Mouse (Mus musculus) lung, embryonic 14.5 days (tissue): ENCODE measurements around the gene Gm6871. TPM values are rescaled to one million over a fixed set of nuclear protein-coding genes. Genes with fewer than 3 reads are reported as not detected.
"Not testable (repeated sequence)": the region's sequence is repeated elsewhere in the genome, so short reads cannot be mapped to it uniquely, and the experiment has no call there.

Experiments
- ATAC-seq: fragments of 200-750 bp; cut with Nextera tagmentation; 2 replicates; pipeline ENCODE4 v1.8.0; 2017; ENCODE audit warnings: mild to moderate bottlenecking, moderate TSS enrichment, moderate library complexity; ENCODE audit not compliant: insufficient read depth
- DNase-seq: peaks from one replicate; pipeline ENCODE4 v3.0.0-alpha.2; 2015
- H3K27ac ChIP-seq: fragments of 300-500 bp; sonication (generic); 2 replicates; pipeline ENCODE4 v1.5.1; 2014; ENCODE audit warnings: low read depth, mild to moderate bottlenecking, moderate library complexity
- H3K27me3 ChIP-seq: fragments of 300-500 bp; sonication (generic); 2 replicates; pipeline ENCODE4 v1.6.1; 2014; ENCODE audit warnings: low read length, control low read depth; ENCODE audit not compliant: insufficient read depth
- H3K36me3 ChIP-seq: fragments of 300-500 bp; sonication (generic); 2 replicates; pipeline ENCODE4 v1.6.1; 2014; ENCODE audit warnings: control low read depth; ENCODE audit not compliant: insufficient read depth
- H3K4me1 ChIP-seq: fragments of 300-500 bp; sonication (generic); 2 replicates; pipeline ENCODE4 v1.6.1; 2014; ENCODE audit warnings: antibody characterized with exemption, control low read depth; ENCODE audit not compliant: insufficient read depth
- H3K4me2 ChIP-seq: fragments of 300-500 bp; sonication (generic); 2 replicates; pipeline ENCODE4 v1.6.1; 2014; ENCODE audit warnings: mild to moderate bottlenecking
- H3K4me3 ChIP-seq: fragments of 300-500 bp; sonication (generic); 2 replicates; pipeline ENCODE4 v1.5.1; 2014; ENCODE audit warnings: low read depth, low read length
- H3K9ac ChIP-seq: fragments of 300-500 bp; sonication (generic); 2 replicates; pipeline ENCODE4 v1.6.1; 2014
- H3K9me3 ChIP-seq: fragments of 300-500 bp; sonication (generic); 2 replicates; pipeline ENCODE4 v1.6.1; 2016; ENCODE audit warnings: low read depth, low read length, control low read depth
- CTCF ChIP-seq: IDR thresholded peaks from 2 replicates; pipeline ENCODE4 v1.5.1; 2016; ENCODE audit warnings: antibody characterized with exemption, low read depth
- WGBS: fragments of 180-500 bp; shearing (Covaris S2); extraction: QIAGEN DNeasy Blood & Tissue Kit; methylation state at CpG from one replicate; pipeline ENCODE4 v1.1.7; 2014; 5-methylcytosine and 5-hydroxymethylcytosine counted together
- polyA plus RNA-seq: library from polyadenylated mRNA; unstranded; fragments of >200 nt; fragmentation: Nextera tagmentation; extraction: Ambion mirVana; gene quantifications from 2 replicates; pipeline ENCODE4 v1.2.1, GENCODE M21; 2014

Gene Gm6871
- polyA plus RNA-seq, 1 experiment from 2014 or later = not detected

DNA sequence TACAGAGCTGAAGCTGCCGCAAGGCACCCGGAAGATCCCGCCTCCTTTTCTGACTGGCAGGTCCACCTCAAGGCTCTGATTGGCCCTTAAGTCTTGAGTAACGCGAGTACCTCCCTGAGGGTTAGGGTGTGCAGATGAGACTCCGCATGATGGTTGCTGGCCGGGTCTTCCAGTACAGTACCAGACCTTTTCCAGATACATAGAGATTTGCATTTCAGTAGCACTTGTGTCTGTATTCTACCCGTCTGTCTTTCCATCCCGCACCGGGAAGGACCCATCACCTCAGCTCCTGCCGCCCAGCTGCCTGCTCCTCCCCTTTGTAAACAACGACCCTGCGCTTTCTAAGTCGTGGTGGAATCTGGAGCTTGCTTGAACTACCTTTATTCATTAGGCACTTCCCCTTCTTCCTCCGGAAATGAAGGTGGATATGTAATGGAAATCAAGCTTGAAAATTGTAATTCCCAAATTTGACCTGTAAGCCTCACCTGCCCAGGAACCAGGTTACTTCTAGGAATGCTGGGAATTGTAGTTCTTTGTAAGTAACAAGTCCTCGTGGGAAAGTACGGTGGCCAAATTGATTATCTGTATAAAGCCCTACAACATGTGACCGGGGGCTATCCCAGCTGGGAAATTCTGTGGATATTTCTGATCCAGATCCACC, 73.9 kb downstream of the Gm6871 start, which contains the start of the genes Gm20449 and AW146154:
Gene Gm20449 (minus strand): TSS at position 29 of the 661 bp plus-strand sequence.
Gene AW146154 (minus strand): TSS at position 502 of the 661 bp plus-strand sequence.
- peak; percentile 95 for DNase-seq
- peak within 1 kb of the TSS; percentile 52 for H3K27ac ChIP-seq
- TF ChIP-seq CTCF = 0 out of 2 replicates have a peak, but pooled peaks have one; percentile 2
- peak; percentile 99 for ATAC-seq
- under 1% methylated on average over 18 of the region's 18 CpGs for WGBS
- no peaks in the 10 kb centered on the region for H3K4me1 ChIP-seq
- peak within 1 kb of the TSS; percentile 76 for H3K4me2 ChIP-seq
- H3K27me3 ChIP-seq = no peaks in the 10 kb centered on the region
- H3K36me3 ChIP-seq = peaks cover 2% of the 10 kb centered on the region; the same call in 1 of the 2 replicates
- H3K4me3 ChIP-seq = peak within 1 kb of the TSS; percentile 57
- peak within 1 kb of the TSS; percentile 56 for H3K9ac ChIP-seq
- H3K9me3 ChIP-seq = 0 out of 2 replicates have a peak, but pooled peaks cover 2% of the 10 kb centered on the region

DNA sequence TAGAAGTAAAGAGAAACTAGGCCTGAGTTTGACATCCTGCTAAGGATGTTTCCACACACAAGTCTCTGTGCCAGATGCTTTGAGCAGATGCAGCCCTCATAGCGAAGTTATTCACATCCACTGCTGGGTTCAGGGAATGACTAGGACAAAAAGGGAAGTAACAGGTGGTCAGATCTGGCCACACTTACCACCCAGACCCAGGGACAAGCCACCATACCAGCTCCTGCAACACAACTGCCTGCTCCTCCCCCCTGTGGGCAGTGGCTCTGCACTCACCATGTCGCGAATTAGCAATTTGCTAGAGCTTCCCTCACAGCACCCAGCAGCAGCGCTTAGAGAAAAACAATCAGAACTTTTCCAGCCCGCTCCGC, 74.5 kb downstream of the Gm6871 start:
- not testable (repeated sequence) for H3K9me3 ChIP-seq, DNase-seq, H3K4me1 ChIP-seq, H3K36me3 ChIP-seq, ATAC-seq, H3K27me3 ChIP-seq
- H3K4me2 ChIP-seq = peak overlapping the region; percentile 76
- H3K27ac ChIP-seq = peak overlapping the region; percentile 52
- 0% methylated on average over 6 of the region's 6 CpGs for WGBS
- peak overlapping the region; percentile 57 for H3K4me3 ChIP-seq
- peak overlapping the region; percentile 56 for H3K9ac ChIP-seq

DNA sequence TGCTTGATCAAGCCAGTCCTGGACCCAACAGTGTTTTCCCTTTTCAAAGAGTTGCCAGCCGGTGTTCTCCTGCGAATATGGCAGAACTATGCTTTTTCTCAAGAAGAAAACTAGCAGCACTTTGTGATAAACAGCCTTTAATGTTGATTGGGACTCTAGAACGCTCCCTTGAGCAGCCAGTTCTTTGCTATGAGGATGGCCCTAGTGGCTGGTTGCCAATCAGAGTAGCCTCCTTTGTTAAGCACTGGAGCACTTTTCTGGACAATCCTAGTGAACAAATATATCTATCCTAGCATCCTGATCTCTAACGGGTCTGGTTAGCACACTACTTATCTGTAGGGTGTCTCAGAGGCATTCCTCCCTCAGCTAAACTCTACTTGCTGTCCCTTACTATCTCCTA, 75.0 kb downstream of the Gm6871 start:
- ATAC-seq, DNase-seq, H3K27me3 ChIP-seq, H3K36me3 ChIP-seq, H3K9me3 ChIP-seq, H3K4me1 ChIP-seq, H3K27ac ChIP-seq: not testable (repeated sequence)
- Histone ChIP-seq H3K4me2 (peak overlapping the region; percentile 76), H3K4me3 (peak overlapping the region; percentile 57), H3K9ac (peak overlapping the region; percentile 56)
- 62% methylated on average over 2 of the region's 4 CpGs for WGBS

GRCm38 (mm10) chr7:41497871-41498270, 75.6 kb downstream of the Gm6871 start:
- ATAC-seq = no peak

More at GRCm38 (mm10) chr7:41497871-41498270, 75.6 kb downstream of the Gm6871 start:
- H3K9me3 ChIP-seq = 0 out of 2 replicates have a peak, but pooled peaks cover 4% of the 10 kb centered on the region
- no peak for TF ChIP-seq CTCF
- no peaks in the 10 kb centered on the region for H3K27me3 ChIP-seq
- H3K9ac ChIP-seq = no peak overlapping the region
- H3K4me2 ChIP-seq = no peak overlapping the region
- no peak overlapping the region for H3K4me3 ChIP-seq
- DNase-seq = no peak
- peaks cover 2% of the 10 kb centered on the region; the same call in 1 of the 2 replicates for H3K36me3 ChIP-seq
- no peaks in the 10 kb centered on the region for H3K4me1 ChIP-seq
- H3K27ac ChIP-seq = no peak overlapping the region
- WGBS = 97% methylated on average over 2 of the region's 2 CpGs

Other genes with a start within 250 kb of the Gm6871 start
- gene AI987944, start 180.3 kb downstream of the Gm6871 start, polyA plus RNA-seq = 11.0 and 11.1 TPM in 2 replicates
- gene Vmn2r57, start 125.0 kb downstream of the Gm6871 start, polyA plus RNA-seq = 0.11 and 0.28 TPM in 2 replicates
- gene Gm20449, start 74.2 kb downstream of the Gm6871 start, polyA plus RNA-seq = 0.08 TPM in 1 of 2 replicates, not detected in the other
- gene AW146154, start 73.8 kb downstream of the Gm6871 start, polyA plus RNA-seq = 11.1 and 11.6 TPM in 2 replicates
- gene 2610021A01Rik, start 25.6 kb upstream of the Gm6871 start, polyA plus RNA-seq = 14.7 and 15.5 TPM in 2 replicates
- gene Zfp788, start 59.5 kb upstream of the Gm6871 start, polyA plus RNA-seq = 12.2 and 12.6 TPM in 2 replicates